Mouse (Mus musculus) limb, embryonic 13.5 days (tissue): ENCODE measurements around the gene Klhl12. TPM values are rescaled to one million over a fixed set of nuclear protein-coding genes. Genes with fewer than 3 reads are reported as not detected.
"Not testable (repeated sequence)": the region's sequence is repeated elsewhere in the genome, so short reads cannot be mapped to it uniquely, and the experiment has no call there.

Experiments
- ATAC-seq: fragments of 200-750 bp; cut with Nextera tagmentation; 2 replicates; pipeline ENCODE4 v1.8.0; 2017; ENCODE audit warnings: low read depth, moderate number of reproducible peaks, moderate TSS enrichment; ENCODE audit not compliant: low FRiP score
- H3K27ac ChIP-seq: fragments of 300-500 bp; sonication (generic); 2 replicates; pipeline ENCODE4 v1.5.1; 2015; ENCODE audit warnings: inconsistent platforms, mild to moderate bottlenecking, moderate library complexity
- H3K27me3 ChIP-seq: fragments of 300-500 bp; sonication (generic); 2 replicates; pipeline ENCODE4 v1.6.1; 2015; ENCODE audit warnings: mild to moderate bottlenecking, inconsistent platforms
- H3K36me3 ChIP-seq: fragments of 300-500 bp; sonication (generic); 2 replicates; pipeline ENCODE4 v1.6.1; 2015; ENCODE audit warnings: inconsistent platforms, mild to moderate bottlenecking, moderate library complexity
- H3K4me1 ChIP-seq: fragments of 300-500 bp; sonication (generic); 2 replicates; pipeline ENCODE4 v1.6.1; 2015; ENCODE audit warnings: inconsistent platforms
- H3K4me2 ChIP-seq: fragments of 300-500 bp; sonication (generic); replicated peaks from 2 replicates; pipeline ENCODE4 v1.6.1; 2015; ENCODE audit warnings: inconsistent platforms, mild to moderate bottlenecking, moderate library complexity
- H3K4me3 ChIP-seq: fragments of 300-500 bp; sonication (generic); 2 replicates; pipeline ENCODE4 v1.5.1; 2015; ENCODE audit warnings: moderate library complexity, mild to moderate bottlenecking, inconsistent platforms
- H3K9ac ChIP-seq: fragments of 300-500 bp; sonication (generic); 2 replicates; pipeline ENCODE4 v1.6.1; 2015; ENCODE audit warnings: mild to moderate bottlenecking, inconsistent platforms
- H3K9me3 ChIP-seq: fragments of 300-500 bp; sonication (generic); 2 replicates; pipeline ENCODE4 v1.6.1; 2016; ENCODE audit warnings: inconsistent platforms
- WGBS: fragments of 180-500 bp; shearing (Covaris S2); methylation state at CpG from one replicate; pipeline ENCODE4 v1.1.7; 2015; 5-methylcytosine and 5-hydroxymethylcytosine counted together
- polyA plus RNA-seq: library from polyadenylated mRNA; unstranded; fragments of >200 nt; fragmentation: Nextera tagmentation; extraction: Ambion mirVana; gene quantifications from 2 replicates; pipeline ENCODE4 v1.2.1, GENCODE M21; 2015

The Klhl12 gene
- polyA plus RNA-seq, 1 experiment from 2014 or later, result 29.4 TPM

GRCm38 (mm10) chr1:134423911-134424310 lies 31.4 kb upstream of the Klhl12 start:
- Histone ChIP-seq H3K9ac (no peak overlapping the region), H3K4me3 (no peak overlapping the region), H3K4me1 (peaks cover 26% of the 10 kb centered on the region), H3K27ac (no peak overlapping the region), H3K36me3 (peaks cover 68% of the 10 kb centered on the region), H3K9me3 (no peaks in the 10 kb centered on the region), H3K4me2 (no peak overlapping the region), H3K27me3 (no peaks in the 10 kb centered on the region)
- ATAC-seq, result no peak
- WGBS, result 73% methylated on average over 10 of the region's 10 CpGs

GRCm38 (mm10) chr1:134426289-134426688 lies 29.0 kb upstream of the Klhl12 start:
- no peak overlapping the region for H3K27ac ChIP-seq
- 81% methylated on average over 5 of the region's 5 CpGs for WGBS
- H3K36me3 ChIP-seq, result peaks cover 89% of the 10 kb centered on the region

GRCm38 (mm10) chr1:134433002-134433401 lies 22.3 kb upstream of the Klhl12 start:
- no peak overlapping the region for H3K9ac ChIP-seq
- H3K27me3 ChIP-seq, result no peaks in the 10 kb centered on the region
- H3K36me3 ChIP-seq, result peaks cover 56% of the 10 kb centered on the region
- no peak overlapping the region for H3K27ac ChIP-seq
- no peak overlapping the region for H3K4me2 ChIP-seq
- no peak for ATAC-seq
- no peak overlapping the region for H3K4me3 ChIP-seq
- no peaks in the 10 kb centered on the region for H3K9me3 ChIP-seq
- H3K4me1 ChIP-seq, result no peaks in the 10 kb centered on the region
- 82% methylated on average over 10 of the region's 10 CpGs for WGBS

More at GRCm38 (mm10) chr1:134426289-134426688, 29.0 kb upstream of the Klhl12 start:
- no peak overlapping the region for H3K4me2 ChIP-seq
- H3K27me3 ChIP-seq, result no peaks in the 10 kb centered on the region
- no peak overlapping the region for H3K9ac ChIP-seq
- ATAC-seq, result no peak
- H3K4me3 ChIP-seq, result no peak overlapping the region
- 0 out of 2 replicates have a peak, but pooled peaks cover 2% of the 10 kb centered on the region for H3K4me1 ChIP-seq
- no peaks in the 10 kb centered on the region for H3K9me3 ChIP-seq

GRCm38 (mm10) chr1:134433473-134433872 lies 21.9 kb upstream of the Klhl12 start:
- H3K27me3 ChIP-seq, result no peaks in the 10 kb centered on the region
- no peaks in the 10 kb centered on the region for H3K9me3 ChIP-seq
- peaks cover 51% of the 10 kb centered on the region for H3K36me3 ChIP-seq
- H3K4me1 ChIP-seq, result no peaks in the 10 kb centered on the region
- no peak overlapping the region for H3K9ac ChIP-seq
- ATAC-seq, result no peak
- H3K27ac ChIP-seq, result no peak overlapping the region
- WGBS, result 91% methylated on average over 4 of the region's 4 CpGs
- H3K4me2 ChIP-seq, result no peak overlapping the region
- H3K4me3 ChIP-seq, result no peak overlapping the region

- H3K9me3 ChIP-seq, result no peaks in the 10 kb centered on the region
- ATAC-seq, result no peak
These were observed 19.9 kb upstream of the Klhl12 start for GRCm38 (mm10) chr1:134435414-134435813.

GRCm38 (mm10) chr1:134440437-134440836 lies 14.9 kb upstream of the Klhl12 start:
- no peak overlapping the region for H3K4me3 ChIP-seq
- no peak overlapping the region for H3K9ac ChIP-seq
- no peaks in the 10 kb centered on the region for H3K9me3 ChIP-seq
- WGBS, result 90% methylated on average over 6 of the region's 6 CpGs
- H3K36me3 ChIP-seq, result no peaks in the 10 kb centered on the region
- H3K4me1 ChIP-seq, result no peaks in the 10 kb centered on the region
- H3K27ac ChIP-seq, result no peak overlapping the region
- ATAC-seq, result no peak
- no peak overlapping the region for H3K4me2 ChIP-seq
- no peaks in the 10 kb centered on the region for H3K27me3 ChIP-seq

More at GRCm38 (mm10) chr1:134435414-134435813, 19.9 kb upstream of the Klhl12 start:
- H3K4me1 ChIP-seq, result no peaks in the 10 kb centered on the region
- H3K4me3 ChIP-seq, result no peak overlapping the region
- H3K36me3 ChIP-seq, result peaks cover 34% of the 10 kb centered on the region
- WGBS, result 32% methylated on average over 4 of the region's 4 CpGs
- H3K4me2 ChIP-seq, result no peak overlapping the region
- no peaks in the 10 kb centered on the region for H3K27me3 ChIP-seq
- no peak overlapping the region for H3K9ac ChIP-seq
- H3K27ac ChIP-seq, result no peak overlapping the region

- not testable (repeated sequence) for H3K27me3 ChIP-seq, H3K4me1 ChIP-seq, ATAC-seq, H3K9ac ChIP-seq, H3K4me2 ChIP-seq, H3K27ac ChIP-seq, H3K4me3 ChIP-seq, H3K36me3 ChIP-seq, H3K9me3 ChIP-seq
- WGBS, result 83% methylated on average over 8 of the region's 10 CpGs
These were observed 13.6 kb upstream of the Klhl12 start for GRCm38 (mm10) chr1:134441737-134442136.

GRCm38 (mm10) chr1:134442394-134442793 lies 12.9 kb upstream of the Klhl12 start:
- Histone ChIP-seq H3K27me3 (no peaks in the 10 kb centered on the region), H3K4me1 (no peaks in the 10 kb centered on the region), H3K4me3 (no peak overlapping the region), H3K4me2 (no peak overlapping the region), H3K36me3 (no peaks in the 10 kb centered on the region), H3K27ac (no peak overlapping the region), H3K9ac (no peak overlapping the region), H3K9me3 (no peaks in the 10 kb centered on the region)
- WGBS, result 95% methylated on average over 3 of the region's 3 CpGs
- no peak for ATAC-seq

GRCm38 (mm10) chr1:134443288-134443687 lies 12.0 kb upstream of the Klhl12 start:
- not testable (repeated sequence) for H3K4me2 ChIP-seq, H3K4me1 ChIP-seq, H3K27ac ChIP-seq, H3K4me3 ChIP-seq, ATAC-seq, H3K36me3 ChIP-seq, H3K9me3 ChIP-seq, H3K27me3 ChIP-seq, H3K9ac ChIP-seq
- 90% methylated on average over 1 of the region's 1 CpGs for WGBS

GRCm38 (mm10) chr1:134445418-134445817 lies 9.9 kb upstream of the Klhl12 start:
- no peaks in the 10 kb centered on the region for H3K9me3 ChIP-seq
- H3K4me2 ChIP-seq, result no peak overlapping the region
- no peak overlapping the region for H3K4me3 ChIP-seq
- H3K4me1 ChIP-seq, result no peaks in the 10 kb centered on the region
- no peak for ATAC-seq
- no peaks in the 10 kb centered on the region for H3K36me3 ChIP-seq
- no peaks in the 10 kb centered on the region for H3K27me3 ChIP-seq
- no peak overlapping the region for H3K9ac ChIP-seq
- no peak overlapping the region for H3K27ac ChIP-seq
- WGBS, result 88% methylated on average over 2 of the region's 2 CpGs

GRCm38 (mm10) chr1:134448537-134448936 lies 6.8 kb upstream of the Klhl12 start:
- not testable (repeated sequence) for H3K4me1 ChIP-seq, H3K4me2 ChIP-seq, H3K9me3 ChIP-seq, H3K4me3 ChIP-seq, H3K36me3 ChIP-seq, H3K27ac ChIP-seq, H3K27me3 ChIP-seq, H3K9ac ChIP-seq, ATAC-seq
- WGBS, result 70% methylated on average over 3 of the region's 3 CpGs

- Histone ChIP-seq H3K4me1 (peaks cover 4% of the 10 kb centered on the region; the same call in 1 of the 2 replicates), H3K9me3 (no peaks in the 10 kb centered on the region), H3K27ac (no peak overlapping the region), H3K4me2 (no peak overlapping the region), H3K9ac (no peak overlapping the region), H3K36me3 (no peaks in the 10 kb centered on the region), H3K4me3 (no peak overlapping the region), H3K27me3 (no peaks in the 10 kb centered on the region)
- ATAC-seq, result no peak
- 83% methylated on average over 4 of the region's 4 CpGs for WGBS
These were observed 5.1 kb upstream of the Klhl12 start for GRCm38 (mm10) chr1:134450201-134450600.

- Histone ChIP-seq H3K36me3 (no peaks in the 10 kb centered on the region), H3K27me3 (no peaks in the 10 kb centered on the region), H3K27ac (no peak overlapping the region), H3K4me3 (no peak overlapping the region), H3K4me1 (peaks cover 4% of the 10 kb centered on the region), H3K9ac (no peak overlapping the region), H3K9me3 (no peaks in the 10 kb centered on the region), H3K4me2 (no peak overlapping the region)
- 54% methylated on average over 3 of the region's 3 CpGs for WGBS
- ATAC-seq, result no peak
These were observed 4.3 kb upstream of the Klhl12 start for GRCm38 (mm10) chr1:134450986-134451385.
